Mouse (Mus musculus) spleen, postnatal 0 days (tissue): Measurements from ENCODE around the gene Cd1d1. TPM values are rescaled to one million over a fixed set of nuclear protein-coding genes. Genes with fewer than 3 reads are reported as not detected.

Experiments used
- polyA plus RNA-seq: library from polyadenylated mRNA; unstranded; fragments of >200 nt; fragmentation: Nextera tagmentation; extraction: Ambion mirVana; gene quantifications from 2 replicates; pipeline ENCODE4 v1.2.1, GENCODE M21; 2015

Gene Cd1d1
- polyA plus RNA-seq, result 16.9 and 21.9 TPM in 2 replicates

GRCm38 (mm10) chr3:86999415-86999740 is at the start of gene Cd1d1:
Cd1d1 (minus strand) TSS chr3:86999441.

Other genes with a start within 250 kb of the Cd1d1 start
- gene Dclk2, start 78.6 kb downstream of the Cd1d1 start, polyA plus RNA-seq, result 16.6 and 17.8 TPM in 2 replicates
- 4.3 and 4.5 TPM in 2 replicates for gene Kirrel, start 175.3 kb upstream of the Cd1d1 start, polyA plus RNA-seq